Mouse (Mus musculus): ENCODE measurements around the gene Cul7. TPM values are rescaled to one million over a fixed set of nuclear protein-coding genes. Genes with fewer than 3 reads are reported as not detected.

Cul7 gene
- polyA plus RNA-seq, 1 experiment from 2014 or later: 31.7 TPM

DNA sequence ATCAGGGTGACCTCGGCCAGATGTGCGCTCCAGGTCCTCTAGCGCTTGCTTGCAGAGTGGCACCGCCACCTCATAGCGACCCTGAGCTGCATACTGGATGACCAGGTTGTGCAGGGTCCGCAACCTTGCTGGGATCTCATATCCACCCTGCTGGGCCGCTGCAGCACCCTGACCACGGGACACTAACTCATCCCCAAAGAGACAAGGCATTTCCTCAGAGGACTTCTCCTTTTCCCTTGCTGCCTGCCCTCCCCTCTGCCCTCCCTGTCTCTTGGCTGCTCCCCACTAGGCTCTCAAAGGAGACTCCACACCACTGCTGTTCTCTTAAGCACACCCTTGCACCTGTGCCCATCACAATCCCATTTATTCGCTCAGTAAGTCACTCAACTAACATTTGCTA, 10.2 kb upstream of the Cul7 start:
- no peak for DNase-seq (ENCODE audit: low spot score)
- no peak overlapping the region for H3K27ac ChIP-seq (ENCODE audit: low read depth, low read length)
- H3K4me2 ChIP-seq (ENCODE audit: low read depth): no peak overlapping the region
- 78% methylated on average over 9 of the region's 9 CpGs for WGBS
- peaks cover 4% of the 10 kb centered on the region for H3K36me3 ChIP-seq (ENCODE audit: control insufficient read depth, insufficient read depth, low read length)
- H3K27me3 ChIP-seq (ENCODE audit: control insufficient read depth, insufficient read depth, low read length): no peaks in the 10 kb centered on the region
- H3K9ac ChIP-seq (ENCODE audit: low read length): no peak overlapping the region
- peaks cover 8% of the 10 kb centered on the region; the same call in 1 of the 2 replicates for H3K4me1 ChIP-seq (ENCODE audit: control insufficient read depth, insufficient read depth, low read length)
- H3K4me3 ChIP-seq (ENCODE audit: low read depth, low read length): no peak overlapping the region
- no peaks in the 10 kb centered on the region for H3K9me3 ChIP-seq (ENCODE audit: control insufficient read depth, low read length)
- ATAC-seq (ENCODE audit: insufficient read depth, low FRiP score, low TSS enrichment): no peak

DNA sequence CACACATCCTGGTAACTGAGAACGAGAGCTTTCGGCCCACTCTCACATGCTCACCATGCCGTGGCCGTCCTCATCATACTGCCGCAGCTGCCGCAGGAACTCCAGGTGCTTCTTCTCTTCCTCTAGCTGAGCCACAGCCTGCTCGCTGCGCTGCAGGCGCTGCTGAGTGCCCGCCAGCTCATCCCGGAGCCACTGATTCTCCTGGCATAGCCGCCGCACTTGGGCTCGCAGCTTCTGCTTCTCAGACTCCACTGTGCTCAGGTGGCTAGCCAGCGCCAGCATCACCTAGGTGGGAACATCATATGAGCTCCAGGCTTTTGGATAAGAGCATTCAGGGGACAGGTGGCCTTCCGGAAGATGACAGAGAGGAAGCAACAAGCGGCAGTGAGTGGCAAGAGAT, 8.1 kb upstream of the Cul7 start:
- DNase-seq (ENCODE audit: low spot score) (no peak), ATAC-seq (ENCODE audit: insufficient read depth, low FRiP score, low TSS enrichment) (no peak)
- Histone ChIP-seq H3K9me3 (ENCODE audit: control insufficient read depth, low read length) (no peaks in the 10 kb centered on the region), H3K27ac (ENCODE audit: low read depth, low read length) (no peak overlapping the region), H3K4me2 (ENCODE audit: low read depth) (no peak overlapping the region), H3K36me3 (ENCODE audit: control insufficient read depth, insufficient read depth, low read length) (peaks cover 4% of the 10 kb centered on the region), H3K4me3 (ENCODE audit: low read depth, low read length) (no peak overlapping the region), H3K27me3 (ENCODE audit: control insufficient read depth, insufficient read depth, low read length) (no peaks in the 10 kb centered on the region), H3K9ac (ENCODE audit: low read length) (no peak overlapping the region), H3K4me1 (ENCODE audit: control insufficient read depth, insufficient read depth, low read length) (peaks cover 12% of the 10 kb centered on the region; the same call in 1 of the 2 replicates)
- 88% methylated on average over 17 of the region's 17 CpGs for WGBS

DNA sequence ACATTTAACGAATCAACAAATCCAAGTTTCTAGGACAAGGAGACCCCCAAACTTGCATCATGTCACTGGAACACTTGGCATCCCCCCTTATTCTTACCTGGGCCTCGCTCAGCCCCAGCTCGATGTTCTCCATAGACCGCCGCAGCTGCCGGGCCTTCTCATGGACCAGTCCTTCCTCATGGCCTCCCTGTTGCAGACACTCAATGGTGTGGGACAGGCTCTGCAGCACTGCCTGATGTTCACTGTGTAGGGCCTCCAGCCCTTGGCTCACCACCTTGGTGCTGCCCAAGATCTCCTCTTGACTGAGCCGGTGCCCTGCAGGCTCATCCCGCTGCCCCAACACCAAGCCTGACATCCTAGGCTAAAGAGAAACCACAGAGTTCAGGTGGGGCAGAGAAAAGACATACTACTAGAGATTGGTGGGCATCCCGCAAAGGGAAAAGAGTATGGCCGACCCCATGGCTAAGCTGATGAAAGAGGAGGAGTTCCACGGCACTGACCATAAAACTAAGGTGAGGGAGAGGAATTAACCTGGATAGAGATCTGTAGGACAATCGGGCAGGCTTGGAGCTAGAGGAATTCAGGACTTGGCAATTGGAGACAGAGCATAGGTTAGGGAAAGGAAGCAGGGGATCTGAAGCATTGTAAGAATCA, 5.9 kb upstream of the Cul7 start:
- ATAC-seq (ENCODE audit: insufficient read depth, low FRiP score, low TSS enrichment) (no peak), DNase-seq (ENCODE audit: low spot score) (no peak)
- Histone ChIP-seq H3K4me2 (ENCODE audit: low read depth) (peak overlapping the region; percentile 81), H3K9ac (ENCODE audit: low read length) (no peak overlapping the region), H3K27me3 (ENCODE audit: control insufficient read depth, insufficient read depth, low read length) (no peaks in the 10 kb centered on the region), H3K4me1 (ENCODE audit: control insufficient read depth, insufficient read depth, low read length) (peaks cover 13% of the 10 kb centered on the region; the same call in 1 of the 2 replicates), H3K9me3 (ENCODE audit: control insufficient read depth, low read length) (no peaks in the 10 kb centered on the region), H3K27ac (ENCODE audit: low read depth, low read length) (no peak overlapping the region), H3K36me3 (ENCODE audit: control insufficient read depth, insufficient read depth, low read length) (peaks cover 4% of the 10 kb centered on the region), H3K4me3 (ENCODE audit: low read depth, low read length) (no peak overlapping the region)
- 88% methylated on average over 12 of the region's 12 CpGs for WGBS

DNA sequence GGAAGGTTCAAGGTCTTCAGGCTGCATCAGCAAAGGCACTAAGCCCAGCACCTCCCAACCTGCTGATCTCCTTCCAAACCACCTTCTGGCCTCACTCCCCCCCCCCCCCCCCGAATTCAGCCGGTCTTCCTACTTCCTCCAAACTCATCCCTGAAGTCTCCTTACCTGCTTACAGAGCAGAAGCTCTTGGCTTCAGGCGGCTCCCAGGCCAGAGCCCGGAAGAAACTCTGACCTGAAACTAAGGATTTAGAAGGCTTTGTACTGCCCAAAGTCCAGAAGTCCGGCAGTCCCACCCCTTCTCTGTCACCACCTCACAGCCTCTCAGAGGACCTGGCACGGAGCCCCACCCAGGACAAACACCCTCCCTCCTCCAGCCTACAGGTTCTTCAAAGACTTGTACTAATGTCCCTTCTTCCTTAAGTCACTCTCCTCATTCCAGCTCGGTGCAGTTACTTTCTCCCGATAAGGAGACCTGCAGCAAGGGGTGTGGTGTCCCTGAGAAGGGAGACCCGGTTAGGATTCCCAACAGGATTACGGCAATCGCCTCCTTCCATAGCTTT, 5.1 kb upstream of the Cul7 start:
- peak overlapping the region; percentile 81 for H3K4me3 ChIP-seq (ENCODE audit: low read depth, low read length)
- no peak for ATAC-seq (ENCODE audit: insufficient read depth, low FRiP score, low TSS enrichment)
- no peaks in the 10 kb centered on the region for H3K9me3 ChIP-seq (ENCODE audit: control insufficient read depth, low read length)
- peak overlapping the region; percentile 81 for H3K4me2 ChIP-seq (ENCODE audit: low read depth)
- peak overlapping the region; percentile 45 for H3K9ac ChIP-seq (ENCODE audit: low read length)
- WGBS: 14% methylated on average over 10 of the region's 11 CpGs
- peaks cover 4% of the 10 kb centered on the region for H3K36me3 ChIP-seq (ENCODE audit: control insufficient read depth, insufficient read depth, low read length)
- no peak overlapping the region for H3K27ac ChIP-seq (ENCODE audit: low read depth, low read length)
- H3K4me1 ChIP-seq (ENCODE audit: control insufficient read depth, insufficient read depth, low read length): peaks cover 17% of the 10 kb centered on the region
- no peaks in the 10 kb centered on the region for H3K27me3 ChIP-seq (ENCODE audit: control insufficient read depth, insufficient read depth, low read length)
- no peak for DNase-seq (ENCODE audit: low spot score)

DNA sequence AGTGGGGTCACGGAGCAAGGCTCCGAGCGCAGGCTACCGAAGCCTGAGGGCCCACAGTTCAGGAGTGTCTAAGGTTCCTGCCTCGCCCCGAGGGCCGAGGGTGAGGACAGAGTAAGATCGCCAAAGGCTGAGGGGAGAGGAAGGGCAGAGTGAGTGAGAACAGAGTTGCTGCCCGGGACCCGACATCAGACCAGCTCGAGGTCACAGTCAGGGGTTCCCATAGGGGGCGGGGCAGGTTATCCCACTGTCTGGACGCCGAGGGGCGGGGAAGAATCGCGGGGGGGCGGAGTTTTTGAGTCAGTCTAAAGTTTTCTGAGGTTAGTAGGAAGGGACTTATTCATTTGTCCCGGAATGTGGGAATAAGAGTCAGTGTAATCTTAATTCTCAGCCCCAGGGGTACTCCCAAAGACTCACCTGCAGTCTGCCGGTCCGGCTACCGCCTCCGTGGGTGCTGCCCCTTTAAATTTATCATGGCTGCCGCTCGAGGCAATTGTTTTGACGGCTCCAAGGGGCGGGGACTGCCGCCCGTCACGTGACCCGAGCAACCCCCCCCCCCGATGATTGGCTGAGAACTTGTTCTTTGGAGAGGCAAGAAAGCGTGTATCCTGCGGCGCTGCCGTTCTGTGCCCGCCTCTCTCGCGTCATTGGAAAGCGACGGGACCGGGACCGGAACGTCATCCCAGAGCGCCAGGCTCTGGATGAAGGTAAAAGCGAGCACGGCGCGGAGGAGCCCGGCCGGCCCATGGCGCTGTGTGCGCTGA, 4.4 kb upstream of the Cul7 start, which contains the start of the genes Klc4 and Mrpl2:
Gene Klc4 (minus strand): TSS at position 462 of the 761 bp plus-strand sequence.
Gene Mrpl2 (plus strand): TSS at position 669 of the 761 bp plus-strand sequence.
- DNase-seq (ENCODE audit: low spot score) (peak; percentile 99), ATAC-seq (ENCODE audit: insufficient read depth, low FRiP score, low TSS enrichment) (peak; percentile 77)
- Histone ChIP-seq H3K4me3 (ENCODE audit: low read depth, low read length) (peak within 1 kb of the TSS; percentile 81), H3K27me3 (ENCODE audit: control insufficient read depth, insufficient read depth, low read length) (no peaks in the 10 kb centered on the region), H3K27ac (ENCODE audit: low read depth, low read length) (peak within 1 kb of the TSS; percentile 58; the same call in 1 of the 2 replicates), H3K4me1 (ENCODE audit: control insufficient read depth, insufficient read depth, low read length) (peaks cover 17% of the 10 kb centered on the region), H3K4me2 (ENCODE audit: low read depth) (peak within 1 kb of the TSS; percentile 95), H3K9me3 (ENCODE audit: control insufficient read depth, low read length) (no peaks in the 10 kb centered on the region), H3K9ac (ENCODE audit: low read length) (peak within 1 kb of the TSS; percentile 82), H3K36me3 (ENCODE audit: control insufficient read depth, insufficient read depth, low read length) (peaks cover 4% of the 10 kb centered on the region)
- WGBS: under 1% methylated on average over 53 of the region's 53 CpGs

DNA sequence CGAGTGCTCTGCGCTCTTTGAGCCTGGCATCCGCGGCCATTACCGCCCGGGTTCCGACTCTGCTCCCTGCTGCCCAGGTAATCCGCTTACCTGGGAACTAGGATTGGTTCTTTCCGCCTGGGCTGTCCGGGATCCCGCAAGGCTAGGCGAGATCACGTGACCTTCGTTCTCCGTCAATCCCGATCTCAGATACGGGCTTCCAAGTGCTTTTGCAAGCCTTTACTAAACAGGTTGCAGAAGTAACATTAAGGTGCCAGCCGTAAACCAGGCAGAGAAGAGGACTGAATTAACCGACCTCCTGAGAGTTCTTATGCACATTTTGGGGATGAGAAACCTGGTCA, 3.8 kb upstream of the Cul7 start:
- Histone ChIP-seq H3K4me3 (ENCODE audit: low read depth, low read length) (peak overlapping the region; percentile 81), H3K27ac (ENCODE audit: low read depth, low read length) (peak overlapping the region; percentile 58; the same call in 1 of the 2 replicates), H3K9me3 (ENCODE audit: control insufficient read depth, low read length) (no peaks in the 10 kb centered on the region), H3K27me3 (ENCODE audit: control insufficient read depth, insufficient read depth, low read length) (no peaks in the 10 kb centered on the region), H3K36me3 (ENCODE audit: control insufficient read depth, insufficient read depth, low read length) (peaks cover 4% of the 10 kb centered on the region), H3K4me1 (ENCODE audit: control insufficient read depth, insufficient read depth, low read length) (peaks cover 22% of the 10 kb centered on the region), H3K9ac (ENCODE audit: low read length) (peak overlapping the region; percentile 82), H3K4me2 (ENCODE audit: low read depth) (peak overlapping the region; percentile 95)
- DNase-seq (ENCODE audit: low spot score): no peak
- ATAC-seq (ENCODE audit: insufficient read depth, low FRiP score, low TSS enrichment): no peak
- under 1% methylated on average over 19 of the region's 19 CpGs for WGBS

DNA sequence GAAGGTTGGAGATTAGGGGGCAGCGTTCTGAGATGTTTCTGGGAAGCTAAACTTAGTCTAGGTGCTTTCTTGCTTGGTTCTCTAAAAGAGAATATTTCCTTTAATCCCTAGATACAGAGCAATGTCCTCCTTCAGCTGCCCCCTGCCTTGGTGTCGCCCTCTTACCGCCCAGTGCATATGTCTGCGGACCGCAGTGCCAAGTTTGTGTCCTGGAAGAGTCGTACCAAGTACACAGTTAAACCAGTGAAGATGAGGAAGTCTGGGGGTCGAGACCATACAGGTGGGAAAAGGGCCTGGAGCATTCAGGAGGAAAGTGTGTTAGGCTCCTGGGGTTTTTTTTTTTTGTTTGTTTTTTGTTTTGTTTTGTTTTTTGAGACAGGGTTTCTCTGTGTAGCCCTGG, 2.9 kb upstream of the Cul7 start:
- ATAC-seq (ENCODE audit: insufficient read depth, low FRiP score, low TSS enrichment): no peak

DNA sequence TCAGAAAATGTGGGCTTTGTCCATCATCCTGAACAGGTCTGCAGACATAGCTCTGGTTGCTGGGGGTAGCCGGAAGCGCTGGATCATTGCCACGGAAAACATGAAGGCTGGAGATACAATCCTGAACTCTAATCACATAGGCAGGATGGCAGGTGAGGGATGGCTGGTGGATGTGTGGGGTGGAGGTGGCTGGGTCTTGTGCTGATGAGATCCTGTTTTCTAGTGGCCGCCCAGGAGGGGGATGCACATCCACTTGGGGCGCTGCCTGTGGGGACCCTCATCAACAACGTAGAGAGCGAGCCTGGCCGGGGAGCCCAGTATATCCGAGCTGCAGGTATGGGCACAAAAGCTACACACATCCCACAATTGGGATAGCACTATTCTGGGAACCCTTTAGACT, 1.7 kb upstream of the Cul7 start:
- no peak overlapping the region for H3K4me2 ChIP-seq (ENCODE audit: low read depth)
- no peak overlapping the region for H3K4me3 ChIP-seq (ENCODE audit: low read depth, low read length)
- no peaks in the 10 kb centered on the region for H3K27me3 ChIP-seq (ENCODE audit: control insufficient read depth, insufficient read depth, low read length)
- no peak overlapping the region for H3K27ac ChIP-seq (ENCODE audit: low read depth, low read length)
- H3K9me3 ChIP-seq (ENCODE audit: control insufficient read depth, low read length): no peaks in the 10 kb centered on the region
- peaks cover 31% of the 10 kb centered on the region for H3K4me1 ChIP-seq (ENCODE audit: control insufficient read depth, insufficient read depth, low read length)
- DNase-seq (ENCODE audit: low spot score) (no peak), ATAC-seq (ENCODE audit: insufficient read depth, low FRiP score, low TSS enrichment) (no peak)
- WGBS: 92% methylated on average over 9 of the region's 9 CpGs
- H3K36me3 ChIP-seq (ENCODE audit: control insufficient read depth, insufficient read depth, low read length): no peaks in the 10 kb centered on the region; the same call in 1 of the 2 replicates
- H3K9ac ChIP-seq (ENCODE audit: low read length): no peak overlapping the region

More for the DNA sequence above, 2.9 kb upstream of the Cul7 start:
- H3K4me1 ChIP-seq (ENCODE audit: control insufficient read depth, insufficient read depth, low read length): peaks cover 31% of the 10 kb centered on the region
- H3K4me3 ChIP-seq (ENCODE audit: low read depth, low read length): no peak overlapping the region
- WGBS: 93% methylated on average over 7 of the region's 7 CpGs
- H3K4me2 ChIP-seq (ENCODE audit: low read depth): peak overlapping the region; percentile 95
- H3K9ac ChIP-seq (ENCODE audit: low read length): no peak overlapping the region
- H3K36me3 ChIP-seq (ENCODE audit: control insufficient read depth, insufficient read depth, low read length): peaks cover 2% of the 10 kb centered on the region
- no peak overlapping the region for H3K27ac ChIP-seq (ENCODE audit: low read depth, low read length)
- H3K9me3 ChIP-seq (ENCODE audit: control insufficient read depth, low read length): no peaks in the 10 kb centered on the region
- no peaks in the 10 kb centered on the region for H3K27me3 ChIP-seq (ENCODE audit: control insufficient read depth, insufficient read depth, low read length)
- DNase-seq (ENCODE audit: low spot score): no peak
